Mouse (Mus musculus): Measurements from ENCODE around the gene Zbtb40. TPM values are rescaled to one million over a fixed set of nuclear protein-coding genes. Genes with fewer than 3 reads are reported as not detected.

The Zbtb40 gene
- polyA plus RNA-seq, 1 experiment from 2014 or later = 0.56 TPM

DNA sequence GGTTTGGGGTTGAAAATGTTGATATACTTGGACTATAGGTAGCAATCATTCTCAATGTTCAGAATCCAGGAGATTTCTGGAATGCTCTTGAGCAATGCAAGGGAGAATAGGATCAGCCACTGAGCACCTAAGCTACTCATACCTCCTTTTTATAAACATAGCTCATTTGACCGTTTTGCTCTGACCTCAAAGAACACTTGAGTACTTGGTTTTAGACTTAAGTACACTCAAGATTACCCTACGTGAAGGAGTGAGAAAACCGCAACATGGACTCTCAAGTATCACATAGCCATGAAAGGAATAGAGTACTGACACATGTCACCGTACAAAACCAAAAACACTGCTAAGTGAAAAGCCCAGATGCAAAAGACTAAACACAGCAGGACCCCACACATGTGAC lies 32.8 kb upstream of the Zbtb40 start:
- H3K36me3 ChIP-seq (replicated peaks; ENCODE audit: insufficient read depth, low read length) = no peaks in the 10 kb centered on the region
- H3K4me3 ChIP-seq (ENCODE audit: low read depth, low read length) = no peak overlapping the region
- 76% methylated on average over 4 of the region's 4 CpGs for WGBS (ENCODE audit: insufficient replicate concordance)
- H3K4me1 ChIP-seq (ENCODE audit: insufficient read depth) = peaks cover 10% of the 10 kb centered on the region
- TF ChIP-seq CTCF (IDR thresholded peaks at IDR 0.05; ENCODE audit: low read depth) (no peak), EP300 (IDR thresholded peaks at IDR 0.05; ENCODE audit: low read depth) (no peak)
- H3K27ac ChIP-seq (ENCODE audit: low read depth) = no peak overlapping the region
- H3K9me3 ChIP-seq (ENCODE audit: low read length) = no peaks in the 10 kb centered on the region
- H3K4me2 ChIP-seq (ENCODE audit: low read depth, low read length) = no peak overlapping the region
- 0 out of 2 replicates have a peak, but pooled peaks cover 6% of the 10 kb centered on the region for H3K27me3 ChIP-seq (ENCODE audit: insufficient read depth, low read length)
- H3K9ac ChIP-seq (replicated peaks) = no peak overlapping the region
- DNase-seq = no peak
- ATAC-seq = no peak

DNA sequence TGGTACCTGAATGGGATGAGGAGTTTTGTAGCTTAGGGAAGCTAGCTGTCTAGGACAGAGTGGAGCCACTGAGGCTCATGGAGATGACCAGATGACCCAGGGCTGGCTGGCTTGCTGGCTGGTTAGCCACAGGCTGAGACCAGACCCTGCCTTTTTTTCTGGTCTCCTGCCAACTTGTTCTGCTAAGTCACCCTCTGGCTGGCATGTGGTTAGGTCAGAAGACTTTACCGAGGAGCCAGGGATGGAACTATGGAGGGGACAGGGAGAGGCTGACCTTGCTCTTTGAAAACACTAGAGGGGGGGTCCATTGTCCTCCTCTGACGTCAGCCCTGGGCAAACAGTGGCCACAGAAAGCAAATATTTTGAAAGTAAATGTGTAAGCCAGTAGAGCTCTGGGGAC lies 28.6 kb upstream of the Zbtb40 start:
- Histone ChIP-seq H3K4me2 (ENCODE audit: low read depth, low read length) (no peak overlapping the region), H3K9ac (replicated peaks) (peak overlapping the region; percentile 4; the same call in 1 of the 2 replicates), H3K27ac (ENCODE audit: low read depth) (peak overlapping the region; percentile 85), H3K36me3 (replicated peaks; ENCODE audit: insufficient read depth, low read length) (no peaks in the 10 kb centered on the region), H3K4me1 (ENCODE audit: insufficient read depth) (peaks cover 5% of the 10 kb centered on the region; the same call in 1 of the 2 replicates), H3K4me3 (ENCODE audit: low read depth, low read length) (no peak overlapping the region), H3K27me3 (ENCODE audit: insufficient read depth, low read length) (no peaks in the 10 kb centered on the region), H3K9me3 (ENCODE audit: low read length) (no peaks in the 10 kb centered on the region)
- ATAC-seq = peak; percentile 88
- no peak for TF ChIP-seq CTCF (IDR thresholded peaks at IDR 0.05; ENCODE audit: low read depth)
- TF ChIP-seq EP300 (IDR thresholded peaks at IDR 0.05; ENCODE audit: low read depth) = peak; percentile 84; the same call in 1 of the 2 replicates
- 18% methylated on average over 2 of the region's 2 CpGs for WGBS (ENCODE audit: insufficient replicate concordance)
- DNase-seq = peak; percentile 66

GRCm38 (mm10) chr4:137071204-137071603 lies 22.6 kb upstream of the Zbtb40 start:
- H3K9ac ChIP-seq (replicated peaks) = no peak overlapping the region
- 0 out of 2 replicates have a peak, but pooled peaks cover 3% of the 10 kb centered on the region for H3K27me3 ChIP-seq (ENCODE audit: insufficient read depth, low read length)
- no peaks in the 10 kb centered on the region for H3K9me3 ChIP-seq (ENCODE audit: low read length)
- H3K4me1 ChIP-seq (ENCODE audit: insufficient read depth) = no peaks in the 10 kb centered on the region
- no peaks in the 10 kb centered on the region for H3K36me3 ChIP-seq (replicated peaks; ENCODE audit: insufficient read depth, low read length)
- 68% methylated on average over 6 of the region's 6 CpGs for WGBS (ENCODE audit: insufficient replicate concordance)
- TF ChIP-seq CTCF (IDR thresholded peaks at IDR 0.05; ENCODE audit: low read depth) (no peak), EP300 (IDR thresholded peaks at IDR 0.05; ENCODE audit: low read depth) (no peak)
- no peak overlapping the region for H3K4me2 ChIP-seq (ENCODE audit: low read depth, low read length)
- H3K27ac ChIP-seq (ENCODE audit: low read depth) = no peak overlapping the region
- no peak for DNase-seq
- ATAC-seq = no peak
- no peak overlapping the region for H3K4me3 ChIP-seq (ENCODE audit: low read depth, low read length)

GRCm38 (mm10) chr4:137068491-137068890 lies 19.9 kb upstream of the Zbtb40 start:
- no peak for ATAC-seq

GRCm38 (mm10) chr4:137065846-137066245 lies 17.2 kb upstream of the Zbtb40 start:
- H3K27ac ChIP-seq (ENCODE audit: low read depth) = no peak overlapping the region
- ATAC-seq (no peak), DNase-seq (no peak)
- H3K4me3 ChIP-seq (ENCODE audit: low read depth, low read length) = no peak overlapping the region
- no peaks in the 10 kb centered on the region for H3K9me3 ChIP-seq (ENCODE audit: low read length)
- TF ChIP-seq EP300 (IDR thresholded peaks at IDR 0.05; ENCODE audit: low read depth) = no peak
- no peak for TF ChIP-seq CTCF (IDR thresholded peaks at IDR 0.05; ENCODE audit: low read depth)
- 0 out of 2 replicates have a peak, but pooled peaks cover 3% of the 10 kb centered on the region for H3K27me3 ChIP-seq (ENCODE audit: insufficient read depth, low read length)
- no peak overlapping the region for H3K4me2 ChIP-seq (ENCODE audit: low read depth, low read length)
- 71% methylated on average over 6 of the region's 6 CpGs for WGBS (ENCODE audit: insufficient replicate concordance)
- H3K9ac ChIP-seq (replicated peaks) = no peak overlapping the region
- no peaks in the 10 kb centered on the region for H3K4me1 ChIP-seq (ENCODE audit: insufficient read depth)
- H3K36me3 ChIP-seq (replicated peaks; ENCODE audit: insufficient read depth, low read length) = no peaks in the 10 kb centered on the region

More at GRCm38 (mm10) chr4:137068491-137068890, 19.9 kb upstream of the Zbtb40 start:
- H3K9ac ChIP-seq (replicated peaks) = no peak overlapping the region
- WGBS (ENCODE audit: insufficient replicate concordance) = 17% methylated on average over 8 of the region's 8 CpGs
- no peak overlapping the region for H3K27ac ChIP-seq (ENCODE audit: low read depth)
- 0 out of 2 replicates have a peak, but pooled peaks cover 3% of the 10 kb centered on the region for H3K27me3 ChIP-seq (ENCODE audit: insufficient read depth, low read length)
- no peak for DNase-seq
- no peaks in the 10 kb centered on the region for H3K9me3 ChIP-seq (ENCODE audit: low read length)
- TF ChIP-seq EP300 (IDR thresholded peaks at IDR 0.05; ENCODE audit: low read depth) (no peak), CTCF (IDR thresholded peaks at IDR 0.05; ENCODE audit: low read depth) (no peak)
- no peaks in the 10 kb centered on the region for H3K36me3 ChIP-seq (replicated peaks; ENCODE audit: insufficient read depth, low read length)
- no peak overlapping the region for H3K4me3 ChIP-seq (ENCODE audit: low read depth, low read length)
- no peaks in the 10 kb centered on the region for H3K4me1 ChIP-seq (ENCODE audit: insufficient read depth)
- no peak overlapping the region for H3K4me2 ChIP-seq (ENCODE audit: low read depth, low read length)

DNA sequence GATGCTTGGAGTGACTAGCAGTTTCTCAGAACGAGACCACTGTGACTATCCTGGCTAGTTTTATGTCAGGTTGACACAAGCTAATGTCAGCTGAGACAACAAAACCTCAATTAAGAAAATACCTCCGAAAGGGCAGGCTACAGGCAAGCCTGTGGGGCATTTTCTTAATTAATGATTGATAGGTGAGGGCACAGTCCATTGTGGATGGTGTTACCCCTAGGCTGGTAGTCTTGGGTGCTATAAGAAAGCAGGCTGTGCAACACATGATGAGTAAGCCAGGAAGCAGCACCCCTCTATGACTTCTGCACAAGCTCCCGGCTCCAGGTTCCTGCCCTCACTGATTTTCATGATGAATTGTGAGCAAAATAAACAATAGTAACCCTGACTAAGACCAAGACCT lies 6.3 kb upstream of the Zbtb40 start:
- no peaks in the 10 kb centered on the region for H3K36me3 ChIP-seq (replicated peaks; ENCODE audit: insufficient read depth, low read length)
- no peak overlapping the region for H3K4me2 ChIP-seq (ENCODE audit: low read depth, low read length)
- DNase-seq (no peak), ATAC-seq (no peak)
- no peak overlapping the region for H3K27ac ChIP-seq (ENCODE audit: low read depth)
- H3K4me1 ChIP-seq (ENCODE audit: insufficient read depth) = no peaks in the 10 kb centered on the region
- H3K9me3 ChIP-seq (ENCODE audit: low read length) = no peaks in the 10 kb centered on the region
- 40% methylated on average over 3 of the region's 3 CpGs for WGBS (ENCODE audit: insufficient replicate concordance)
- H3K27me3 ChIP-seq (ENCODE audit: insufficient read depth, low read length) = peaks cover 10% of the 10 kb centered on the region; the same call in 1 of the 2 replicates
- TF ChIP-seq CTCF (IDR thresholded peaks at IDR 0.05; ENCODE audit: low read depth) (no peak), EP300 (IDR thresholded peaks at IDR 0.05; ENCODE audit: low read depth) (no peak)
- H3K9ac ChIP-seq (replicated peaks) = no peak overlapping the region
- H3K4me3 ChIP-seq (ENCODE audit: low read depth, low read length) = no peak overlapping the region
